Mouse (Mus musculus) hindbrain, embryonic 11.5 days (tissue): ENCODE measurements around the gene Reck. TPM values are rescaled to one million over a fixed set of nuclear protein-coding genes. Genes with fewer than 3 reads are reported as not detected.

Experiments
- ATAC-seq: fragments of 200-750 bp; cut with Nextera tagmentation; 2 replicates; pipeline ENCODE4 v1.8.0; 2017; ENCODE audit warnings: mild to moderate bottlenecking, moderate TSS enrichment, moderate library complexity; ENCODE audit not compliant: low FRiP score
- DNase-seq: peaks from one replicate; pipeline ENCODE4 v3.0.0-alpha.2; 2015; ENCODE audit warnings: low spot score
- H3K27ac ChIP-seq: fragments of 300-500 bp; sonication (generic); 2 replicates; pipeline ENCODE4 v1.5.1; 2014; ENCODE audit warnings: mild to moderate bottlenecking, low read depth, low read length
- H3K27me3 ChIP-seq: fragments of 300-500 bp; sonication (generic); 2 replicates; pipeline ENCODE4 v1.6.1; 2014; ENCODE audit warnings: mild to moderate bottlenecking, low read length, moderate library complexity, mixed read lengths; ENCODE audit not compliant: control insufficient read depth, insufficient read depth
- H3K36me3 ChIP-seq: fragments of 300-500 bp; sonication (generic); 2 replicates; pipeline ENCODE4 v1.6.1; 2014; ENCODE audit warnings: mild to moderate bottlenecking, low read length, moderate library complexity, mixed read lengths; ENCODE audit not compliant: control insufficient read depth, insufficient read depth
- H3K4me1 ChIP-seq: fragments of 300-500 bp; sonication (generic); replicated peaks from 2 replicates; pipeline ENCODE4 v1.6.1; 2014; ENCODE audit warnings: low read length, mixed read lengths; ENCODE audit not compliant: control insufficient read depth, insufficient read depth
- H3K4me2 ChIP-seq: fragments of 300-500 bp; sonication (generic); replicated peaks from 2 replicates; pipeline ENCODE4 v1.6.1; 2014; ENCODE audit warnings: mild to moderate bottlenecking, low read depth, low read length
- H3K4me3 ChIP-seq: fragments of 300-500 bp; sonication (generic); 2 replicates; pipeline ENCODE4 v1.5.1; 2014; ENCODE audit warnings: low read depth, low read length
- H3K9ac ChIP-seq: fragments of 300-500 bp; sonication (generic); 2 replicates; pipeline ENCODE4 v1.6.1; 2014; ENCODE audit warnings: low read depth, low read length
- H3K9me3 ChIP-seq: fragments of 300-500 bp; sonication (generic); 2 replicates; pipeline ENCODE4 v1.6.1; 2016; ENCODE audit warnings: low read length; ENCODE audit not compliant: control insufficient read depth
- WGBS: fragments of 180-500 bp; shearing (Covaris S2); extraction: QIAGEN DNeasy Blood & Tissue Kit; methylation state at CpG from one replicate; pipeline ENCODE4 v1.1.7; 2014; 5-methylcytosine and 5-hydroxymethylcytosine counted together
- polyA plus RNA-seq: library from polyadenylated mRNA; unstranded; fragments of >200 nt; fragmentation: Nextera tagmentation; extraction: Ambion mirVana; gene quantifications from 2 replicates; pipeline ENCODE4 v1.2.1, GENCODE M21; 2014

Gene Reck
- polyA plus RNA-seq = 14.5 and 15.0 TPM in 2 replicates

GRCm38 (mm10) chr4:43875160-43875918 is at the start of gene Reck:
Gene Reck, plus strand, starts transcription at chr4:43875530.
- no peaks in the 10 kb centered on the region; the same call in 1 of the 2 replicates for H3K4me1 ChIP-seq
- peak within 1 kb of the TSS; percentile 72 for H3K4me2 ChIP-seq
- under 1% methylated on average over 56 of the region's 73 CpGs for WGBS
- peak within 1 kb of the TSS; percentile 78 for H3K9ac ChIP-seq
- no peaks in the 10 kb centered on the region for H3K27me3 ChIP-seq
- H3K27ac ChIP-seq = peak within 1 kb of the TSS; percentile 59
- H3K4me3 ChIP-seq = peak within 1 kb of the TSS; percentile 68
- H3K36me3 ChIP-seq = no peaks in the 10 kb centered on the region
- peak; percentile 98 for DNase-seq
- no peaks in the 10 kb centered on the region for H3K9me3 ChIP-seq
- ATAC-seq = peak; percentile 95

- H3K9ac ChIP-seq = no peak overlapping the region
- H3K36me3 ChIP-seq = no peaks in the 10 kb centered on the region
- H3K4me1 ChIP-seq = no peaks in the 10 kb centered on the region
- H3K27me3 ChIP-seq = no peaks in the 10 kb centered on the region
- 94% methylated on average over 4 of the region's 4 CpGs for WGBS
- no peak overlapping the region for H3K4me3 ChIP-seq
- no peak for ATAC-seq
- no peaks in the 10 kb centered on the region for H3K9me3 ChIP-seq
- no peak overlapping the region for H3K27ac ChIP-seq
- DNase-seq = no peak
- H3K4me2 ChIP-seq = no peak overlapping the region
Measured at GRCm38 (mm10) chr4:43828806-43829205, 46.5 kb upstream of the Reck start.

GRCm38 (mm10) chr4:43832031-43832430 is 43.3 kb upstream of the Reck start:
- Histone ChIP-seq H3K36me3 (no peaks in the 10 kb centered on the region), H3K4me3 (no peak overlapping the region), H3K4me1 (no peaks in the 10 kb centered on the region), H3K4me2 (no peak overlapping the region), H3K9me3 (no peaks in the 10 kb centered on the region), H3K27ac (no peak overlapping the region), H3K27me3 (no peaks in the 10 kb centered on the region), H3K9ac (no peak overlapping the region)
- DNase-seq = no peak
- no peak for ATAC-seq
- WGBS = 66% methylated on average over 5 of the region's 5 CpGs

- Histone ChIP-seq H3K27me3 (no peaks in the 10 kb centered on the region), H3K9me3 (no peaks in the 10 kb centered on the region), H3K27ac (no peak overlapping the region), H3K36me3 (no peaks in the 10 kb centered on the region), H3K4me2 (no peak overlapping the region), H3K4me3 (no peak overlapping the region), H3K4me1 (no peaks in the 10 kb centered on the region), H3K9ac (no peak overlapping the region)
- DNase-seq (no peak), ATAC-seq (no peak)
- WGBS = 84% methylated on average over 5 of the region's 5 CpGs
Measured at GRCm38 (mm10) chr4:43833752-43834151, 41.6 kb upstream of the Reck start.

DNA sequence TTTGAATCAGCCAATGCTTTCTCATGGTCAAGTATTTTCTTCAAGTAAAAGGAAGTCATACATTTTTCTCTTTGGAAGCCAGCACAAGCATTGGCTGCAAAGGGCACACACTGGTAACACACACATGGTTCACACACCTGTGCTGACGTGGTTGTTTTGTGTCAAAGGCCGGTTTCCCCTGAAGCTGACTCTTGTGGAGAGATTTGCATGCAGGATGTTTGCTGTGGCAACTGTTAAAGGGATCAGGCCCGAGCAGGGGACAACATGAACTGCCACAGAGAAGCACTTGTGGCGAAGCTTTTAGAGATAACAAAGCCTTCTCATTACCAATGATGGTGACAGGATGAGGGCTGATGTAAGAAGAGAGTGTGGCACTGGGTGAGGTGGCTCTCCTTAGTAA is 40.6 kb upstream of the Reck start:
- Histone ChIP-seq H3K4me1 (no peaks in the 10 kb centered on the region), H3K4me2 (no peak overlapping the region), H3K27me3 (no peaks in the 10 kb centered on the region), H3K9ac (no peak overlapping the region), H3K4me3 (no peak overlapping the region), H3K36me3 (no peaks in the 10 kb centered on the region), H3K9me3 (no peaks in the 10 kb centered on the region), H3K27ac (no peak overlapping the region)
- WGBS = 71% methylated on average over 4 of the region's 4 CpGs
- no peak for DNase-seq
- no peak for ATAC-seq

GRCm38 (mm10) chr4:43838326-43838725 is 37.0 kb upstream of the Reck start:
- WGBS = 78% methylated on average over 3 of the region's 3 CpGs
- no peak for DNase-seq

DNA sequence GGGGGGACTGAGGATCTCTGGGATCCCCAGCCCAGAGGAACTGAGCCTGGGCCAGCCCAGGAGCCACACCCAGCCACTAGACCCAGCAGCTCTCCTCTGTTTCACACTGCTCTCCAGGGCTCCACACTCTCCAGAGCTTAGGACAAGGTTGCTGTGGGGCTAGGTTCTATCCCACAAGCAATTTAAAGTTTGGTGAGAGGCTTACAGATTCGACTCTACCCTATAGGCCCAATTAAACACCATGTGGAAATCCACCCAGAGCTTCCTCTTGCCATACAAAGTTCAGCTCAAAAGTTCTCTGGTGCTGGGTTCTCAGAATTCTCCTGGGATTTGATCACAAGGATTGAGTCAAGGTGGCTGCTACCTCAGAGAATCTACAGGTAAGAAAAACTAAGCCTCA is 35.2 kb upstream of the Reck start, which contains the start of gene Olfr157:
TSS of gene Olfr157 (minus strand) at position 101 of the 400 bp plus-strand sequence.
- Histone ChIP-seq H3K4me3 (no peak within 1 kb of the TSS), H3K27me3 (no peaks in the 10 kb centered on the region), H3K9ac (no peak within 1 kb of the TSS), H3K9me3 (no peaks in the 10 kb centered on the region), H3K4me1 (no peaks in the 10 kb centered on the region), H3K27ac (no peak within 1 kb of the TSS), H3K36me3 (no peaks in the 10 kb centered on the region), H3K4me2 (no peak within 1 kb of the TSS)
- ATAC-seq (no peak), DNase-seq (no peak)
- WGBS = 79% methylated on average over 1 of the region's 1 CpGs

More at GRCm38 (mm10) chr4:43838326-43838725, 37.0 kb upstream of the Reck start:
- Histone ChIP-seq H3K4me3 (no peak overlapping the region), H3K27ac (no peak overlapping the region), H3K27me3 (no peaks in the 10 kb centered on the region), H3K9ac (no peak overlapping the region), H3K4me2 (no peak overlapping the region), H3K4me1 (no peaks in the 10 kb centered on the region), H3K9me3 (no peaks in the 10 kb centered on the region), H3K36me3 (no peaks in the 10 kb centered on the region)
- ATAC-seq = no peak

GRCm38 (mm10) chr4:43851265-43851664 is 24.1 kb upstream of the Reck start, which contains the start of gene Olfr155:
Gene Olfr155, plus strand, starts transcription at chr4:43851565.
- ATAC-seq = no peak
- WGBS = 84% methylated on average over 6 of the region's 6 CpGs
- Histone ChIP-seq H3K36me3 (no peaks in the 10 kb centered on the region), H3K27ac (no peak within 1 kb of the TSS), H3K9me3 (no peaks in the 10 kb centered on the region), H3K9ac (no peak within 1 kb of the TSS), H3K27me3 (no peaks in the 10 kb centered on the region), H3K4me2 (no peak within 1 kb of the TSS), H3K4me3 (no peak within 1 kb of the TSS), H3K4me1 (no peaks in the 10 kb centered on the region; the same call in 1 of the 2 replicates)
- no peak for DNase-seq

DNA sequence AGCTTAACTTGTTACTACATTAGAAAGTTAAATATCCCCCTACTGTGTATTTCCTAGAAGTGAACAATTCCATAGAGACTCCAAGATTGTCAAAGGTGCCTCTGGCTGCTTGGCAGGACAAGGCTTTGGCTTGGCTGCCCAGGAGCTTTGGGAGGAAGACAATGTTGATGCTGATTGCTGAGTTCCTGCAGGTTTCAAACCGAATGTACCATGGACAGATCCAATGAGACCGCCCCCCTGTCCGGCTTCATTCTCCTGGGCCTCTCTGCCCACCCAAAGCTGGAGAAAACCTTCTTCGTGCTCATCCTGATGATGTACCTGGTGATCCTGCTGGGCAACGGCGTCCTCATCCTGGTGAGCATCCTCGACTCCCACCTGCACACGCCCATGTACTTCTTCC is 21.2 kb upstream of the Reck start:
- Histone ChIP-seq H3K27ac (no peak overlapping the region), H3K9ac (no peak overlapping the region), H3K9me3 (no peaks in the 10 kb centered on the region), H3K27me3 (no peaks in the 10 kb centered on the region), H3K36me3 (no peaks in the 10 kb centered on the region), H3K4me1 (no peaks in the 10 kb centered on the region; the same call in 1 of the 2 replicates), H3K4me3 (no peak overlapping the region), H3K4me2 (no peak overlapping the region)
- no peak for ATAC-seq
- 83% methylated on average over 8 of the region's 8 CpGs for WGBS
- DNase-seq = no peak
